Mouse (Mus musculus): ENCODE measurements around the gene Frmd4a. TPM values are rescaled to one million over a fixed set of nuclear protein-coding genes. Genes with fewer than 3 reads are reported as not detected.

Frmd4a gene
- polyA plus RNA-seq, 2 experiments = 39.6 to 47.0 TPM

- no peaks in the 10 kb centered on the region for H3K9me3 ChIP-seq (ENCODE audit: control insufficient read depth, low read length)
- peaks cover 28% of the 10 kb centered on the region for H3K4me1 ChIP-seq (ENCODE audit: control insufficient read depth, insufficient read depth, low read length)
- H3K27me3 ChIP-seq (ENCODE audit: control insufficient read depth, insufficient read depth, low read length) = no peaks in the 10 kb centered on the region
- no peak overlapping the region for H3K4me2 ChIP-seq (replicated peaks; ENCODE audit: low read depth, low read length, severe bottlenecking)
- 75% methylated on average over 4 of the region's 4 CpGs for WGBS
- TF ChIP-seq POLR2A (IDR thresholded peaks at IDR 0.05; ENCODE audit: borderline replicate concordance, extremely low read depth, insufficient read depth, insufficient read length) = no peak
- H3K27ac ChIP-seq (replicated peaks; ENCODE audit: low read depth, low read length) = no peak overlapping the region
- no peak overlapping the region for H3K9ac ChIP-seq (ENCODE audit: low read depth, low read length, severe bottlenecking)
- H3K36me3 ChIP-seq (ENCODE audit: control insufficient read depth, insufficient read depth, low read length) = peaks cover 53% of the 10 kb centered on the region
- ATAC-seq (ENCODE audit: low FRiP score, low read depth) (no peak), DNase-seq (ENCODE audit: low spot score) (no peak)
- H3K4me3 ChIP-seq (replicated peaks; ENCODE audit: low read length) = no peak overlapping the region
Measured at GRCm38 (mm10) chr2:4566260-4566955, 548.9 kb downstream of the Frmd4a start.

GRCm38 (mm10) chr2:4566956-4567680, 549.6 kb downstream of the Frmd4a start:
- H3K27me3 ChIP-seq (ENCODE audit: control insufficient read depth, insufficient read depth, low read length) = no peaks in the 10 kb centered on the region
- no peak overlapping the region for H3K4me3 ChIP-seq (replicated peaks; ENCODE audit: low read length)
- H3K4me2 ChIP-seq (replicated peaks; ENCODE audit: low read depth, low read length, severe bottlenecking) = no peak overlapping the region
- ATAC-seq (ENCODE audit: low FRiP score, low read depth) = no peak
- peaks cover 21% of the 10 kb centered on the region for H3K4me1 ChIP-seq (ENCODE audit: control insufficient read depth, insufficient read depth, low read length)
- no peak overlapping the region for H3K27ac ChIP-seq (replicated peaks; ENCODE audit: low read depth, low read length)
- no peak for TF ChIP-seq POLR2A (IDR thresholded peaks at IDR 0.05; ENCODE audit: borderline replicate concordance, extremely low read depth, insufficient read depth, insufficient read length)
- H3K9ac ChIP-seq (ENCODE audit: low read depth, low read length, severe bottlenecking) = no peak overlapping the region
- peaks cover 52% of the 10 kb centered on the region for H3K36me3 ChIP-seq (ENCODE audit: control insufficient read depth, insufficient read depth, low read length)
- no peaks in the 10 kb centered on the region for H3K9me3 ChIP-seq (ENCODE audit: control insufficient read depth, low read length)
- no peak for DNase-seq (ENCODE audit: low spot score)
- WGBS = 93% methylated on average over 9 of the region's 9 CpGs

GRCm38 (mm10) chr2:4568967-4569366, 551.5 kb downstream of the Frmd4a start:
- TF ChIP-seq POLR2A (IDR thresholded peaks at IDR 0.05; ENCODE audit: borderline replicate concordance, extremely low read depth, insufficient read depth, insufficient read length) = no peak
- no peaks in the 10 kb centered on the region for H3K27me3 ChIP-seq (ENCODE audit: control insufficient read depth, insufficient read depth, low read length)
- H3K4me2 ChIP-seq (replicated peaks; ENCODE audit: low read depth, low read length, severe bottlenecking) = no peak overlapping the region
- DNase-seq (ENCODE audit: low spot score) (no peak), ATAC-seq (ENCODE audit: low FRiP score, low read depth) (no peak)
- H3K9me3 ChIP-seq (ENCODE audit: control insufficient read depth, low read length) = no peaks in the 10 kb centered on the region
- H3K4me1 ChIP-seq (ENCODE audit: control insufficient read depth, insufficient read depth, low read length) = 0 out of 2 replicates have a peak, but pooled peaks cover 5% of the 10 kb centered on the region
- no peak overlapping the region for H3K27ac ChIP-seq (replicated peaks; ENCODE audit: low read depth, low read length)
- 85% methylated on average over 5 of the region's 5 CpGs for WGBS
- peaks cover 71% of the 10 kb centered on the region for H3K36me3 ChIP-seq (ENCODE audit: control insufficient read depth, insufficient read depth, low read length)
- no peak overlapping the region for H3K9ac ChIP-seq (ENCODE audit: low read depth, low read length, severe bottlenecking)
- H3K4me3 ChIP-seq (replicated peaks; ENCODE audit: low read length) = no peak overlapping the region

GRCm38 (mm10) chr2:4570186-4570861, 552.8 kb downstream of the Frmd4a start:
- 0 out of 2 replicates have a peak, but pooled peaks cover 5% of the 10 kb centered on the region for H3K4me1 ChIP-seq (ENCODE audit: control insufficient read depth, insufficient read depth, low read length)
- H3K36me3 ChIP-seq (ENCODE audit: control insufficient read depth, insufficient read depth, low read length) = peaks cover 80% of the 10 kb centered on the region
- WGBS = 66% methylated on average over 10 of the region's 10 CpGs
- H3K27me3 ChIP-seq (ENCODE audit: control insufficient read depth, insufficient read depth, low read length) = no peaks in the 10 kb centered on the region
- H3K9me3 ChIP-seq (ENCODE audit: control insufficient read depth, low read length) = no peaks in the 10 kb centered on the region
- 0 out of 2 replicates have a peak overlapping the region, but pooled peaks have one; percentile 21 for H3K27ac ChIP-seq (replicated peaks; ENCODE audit: low read depth, low read length)
- DNase-seq (ENCODE audit: low spot score) (no peak), ATAC-seq (ENCODE audit: low FRiP score, low read depth) (no peak)
- H3K9ac ChIP-seq (ENCODE audit: low read depth, low read length, severe bottlenecking) = no peak overlapping the region
- H3K4me3 ChIP-seq (replicated peaks; ENCODE audit: low read length) = no peak overlapping the region
- H3K4me2 ChIP-seq (replicated peaks; ENCODE audit: low read depth, low read length, severe bottlenecking) = no peak overlapping the region
- TF ChIP-seq POLR2A (IDR thresholded peaks at IDR 0.05; ENCODE audit: borderline replicate concordance, extremely low read depth, insufficient read depth, insufficient read length) = no peak
